Mouse (Mus musculus) 3134 (cell line): Measurements from ENCODE around the gene Nfkb2.

Experiments used
- DNase-seq: peaks from one replicate; pipeline ENCODE4 v3.0.0-alpha.2; 2011; ENCODE audit warnings: low spot score; ENCODE audit not compliant: insufficient read length; ENCODE audit errors: extremely low read depth

Nfkb2 gene

DNA sequence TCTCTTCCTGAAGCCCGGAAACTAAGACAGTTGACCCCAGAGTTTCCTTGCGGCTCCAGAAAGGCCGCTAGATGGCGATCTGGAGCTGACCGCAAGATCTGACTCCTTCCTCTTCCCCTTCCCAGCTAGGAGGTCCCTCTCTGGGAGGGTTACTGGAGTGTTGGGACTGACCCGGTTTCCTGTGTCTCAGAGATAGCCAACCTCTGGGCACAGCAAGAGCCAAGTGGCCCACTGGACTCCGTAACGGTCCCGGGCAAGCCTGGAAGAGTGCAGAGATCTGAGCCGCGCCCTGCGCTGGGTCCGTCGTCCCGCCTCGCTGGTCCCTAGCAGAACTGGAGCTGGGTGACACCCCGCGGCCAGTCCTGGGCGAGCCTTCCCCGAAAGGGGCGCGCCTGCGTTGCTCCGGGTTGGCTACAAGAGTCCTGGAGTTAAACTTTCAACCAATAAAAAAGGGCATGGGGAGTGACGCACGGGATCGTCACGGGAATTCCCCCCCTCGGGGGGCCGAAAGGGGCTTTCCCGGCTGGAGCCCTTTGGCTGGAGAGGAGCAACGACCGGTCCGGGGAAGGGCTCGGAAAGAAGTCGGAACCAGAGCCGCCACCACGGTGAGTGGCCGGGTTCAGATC is at the start of gene Nfkb2:
Gene Nfkb2 (plus strand): TSS at position 105 of the 626 bp plus-strand sequence.
- peak; percentile 99 for DNase-seq

DNA sequence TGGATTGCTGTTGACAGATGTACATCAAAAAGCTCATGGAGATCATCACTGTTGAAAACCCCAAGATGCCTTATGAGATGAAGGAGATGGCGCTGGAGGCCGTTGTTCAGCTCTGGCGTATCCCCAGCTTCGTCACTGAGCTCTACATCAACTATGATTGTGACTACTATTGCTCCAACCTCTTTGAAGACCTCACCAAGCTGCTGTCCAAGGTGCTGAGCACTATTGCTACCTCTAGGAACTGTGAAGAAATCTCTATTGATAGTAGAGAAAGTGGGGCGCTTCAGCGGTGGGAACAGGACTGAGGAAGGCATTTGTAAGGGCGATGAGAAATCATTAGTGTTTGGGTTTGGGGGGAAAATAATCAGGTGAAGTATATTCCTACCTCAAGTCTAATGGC is 39.4 kb upstream of the Nfkb2 start:
- DNase-seq, result no peak

- no peak for DNase-seq
Measured at GRCm38 (mm10) chr19:46275307-46275706, 28.8 kb upstream of the Nfkb2 start.

GRCm38 (mm10) chr19:46282081-46282849 is 21.9 kb upstream of the Nfkb2 start:
- DNase-seq, result no peak

GRCm38 (mm10) chr19:46284686-46285085 is 19.4 kb upstream of the Nfkb2 start:
- no peak for DNase-seq

DNA sequence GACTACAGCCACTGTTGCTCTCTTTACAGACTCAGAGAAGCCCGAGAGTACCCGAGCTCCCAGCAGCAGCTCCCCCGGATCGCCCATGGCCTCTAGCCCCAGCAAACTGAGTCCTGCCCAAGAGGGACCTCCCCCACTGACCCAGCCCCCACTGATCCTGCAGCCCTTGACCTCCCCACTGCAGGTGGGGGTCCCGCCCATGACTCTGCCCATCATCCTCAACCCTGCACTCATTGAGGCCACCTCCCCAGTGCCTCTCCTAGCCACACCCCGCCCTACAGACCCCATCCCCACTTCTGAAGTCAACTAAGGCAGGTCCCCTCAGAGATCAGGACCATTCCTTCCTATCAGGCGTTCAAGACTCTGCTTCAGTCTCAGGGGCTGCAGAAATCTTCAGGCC is 18.5 kb upstream of the Nfkb2 start:
- DNase-seq, result no peak

GRCm38 (mm10) chr19:46286047-46286446 is 18.1 kb upstream of the Nfkb2 start:
- no peak for DNase-seq

GRCm38 (mm10) chr19:46286926-46287325 is 17.2 kb upstream of the Nfkb2 start:
- DNase-seq, result no peak

- no peak for DNase-seq
Measured at GRCm38 (mm10) chr19:46287566-46287965, 16.6 kb upstream of the Nfkb2 start.

GRCm38 (mm10) chr19:46290535-46291105 is 13.5 kb upstream of the Nfkb2 start:
- no peak for DNase-seq

- no peak for DNase-seq
Measured at GRCm38 (mm10) chr19:46296938-46297337, 7.2 kb upstream of the Nfkb2 start.

DNA sequence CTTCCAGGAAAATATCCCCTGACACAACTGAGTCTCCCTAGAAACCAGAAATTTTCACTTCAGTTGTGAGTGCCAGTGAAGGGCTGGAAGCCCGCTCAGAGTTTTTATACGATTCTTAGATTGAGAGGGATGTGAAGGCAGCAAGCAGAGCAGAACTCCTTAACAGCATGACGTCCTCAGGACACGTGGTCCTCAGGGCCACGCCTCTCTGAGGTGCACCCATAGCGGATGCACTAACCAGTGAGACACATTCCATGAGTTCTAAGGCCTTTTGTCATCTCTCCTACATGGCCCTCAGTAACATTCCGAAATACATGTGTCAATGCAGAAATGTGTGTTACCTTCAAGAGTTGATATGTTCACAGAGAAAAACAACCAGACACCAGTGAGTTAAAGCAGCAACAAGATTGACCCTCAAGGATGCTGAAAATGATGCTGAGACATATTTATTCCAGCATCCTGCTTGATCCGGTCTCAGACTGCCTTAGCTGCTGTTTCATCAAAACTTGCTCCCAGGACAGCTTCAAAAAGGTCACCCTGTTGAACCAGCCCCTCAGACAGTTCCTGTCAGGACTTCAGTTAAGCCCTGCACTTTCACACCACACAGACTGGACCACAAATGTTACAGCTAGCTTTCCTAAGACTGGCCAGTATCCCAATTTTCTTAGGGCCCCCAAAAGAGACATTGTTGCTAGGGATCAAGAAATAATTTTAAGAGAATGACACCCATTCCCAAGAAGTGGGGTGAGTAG is 3.6 kb upstream of the Nfkb2 start:
- DNase-seq, result no peak

- DNase-seq, result no peak
Measured at GRCm38 (mm10) chr19:46302551-46302950, 1.6 kb upstream of the Nfkb2 start.

- no peak for DNase-seq
Measured at GRCm38 (mm10) chr19:46303251-46304215, 587 bp upstream of the Nfkb2 start.

DNA sequence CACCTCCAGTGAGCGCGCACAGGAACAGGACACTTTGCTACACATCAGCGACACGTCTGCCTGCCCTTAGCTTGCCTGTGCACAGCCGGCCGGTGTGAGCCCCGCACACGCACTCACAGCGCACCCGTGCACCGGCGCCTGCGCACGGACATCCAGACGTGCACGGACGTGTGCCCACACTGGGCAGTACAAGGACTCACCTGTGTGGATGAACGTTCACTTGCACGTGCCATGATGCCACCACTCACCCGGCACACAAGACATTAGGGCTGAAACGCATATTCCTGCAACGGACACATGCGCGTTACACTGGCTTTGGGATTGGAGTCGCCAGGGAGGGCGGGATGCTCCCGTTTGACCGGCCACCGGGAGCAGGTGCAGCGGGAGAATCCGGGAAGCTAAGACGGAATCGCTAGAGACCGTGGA is 801 bp downstream of the Nfkb2 start:
- DNase-seq, result no peak

DNA sequence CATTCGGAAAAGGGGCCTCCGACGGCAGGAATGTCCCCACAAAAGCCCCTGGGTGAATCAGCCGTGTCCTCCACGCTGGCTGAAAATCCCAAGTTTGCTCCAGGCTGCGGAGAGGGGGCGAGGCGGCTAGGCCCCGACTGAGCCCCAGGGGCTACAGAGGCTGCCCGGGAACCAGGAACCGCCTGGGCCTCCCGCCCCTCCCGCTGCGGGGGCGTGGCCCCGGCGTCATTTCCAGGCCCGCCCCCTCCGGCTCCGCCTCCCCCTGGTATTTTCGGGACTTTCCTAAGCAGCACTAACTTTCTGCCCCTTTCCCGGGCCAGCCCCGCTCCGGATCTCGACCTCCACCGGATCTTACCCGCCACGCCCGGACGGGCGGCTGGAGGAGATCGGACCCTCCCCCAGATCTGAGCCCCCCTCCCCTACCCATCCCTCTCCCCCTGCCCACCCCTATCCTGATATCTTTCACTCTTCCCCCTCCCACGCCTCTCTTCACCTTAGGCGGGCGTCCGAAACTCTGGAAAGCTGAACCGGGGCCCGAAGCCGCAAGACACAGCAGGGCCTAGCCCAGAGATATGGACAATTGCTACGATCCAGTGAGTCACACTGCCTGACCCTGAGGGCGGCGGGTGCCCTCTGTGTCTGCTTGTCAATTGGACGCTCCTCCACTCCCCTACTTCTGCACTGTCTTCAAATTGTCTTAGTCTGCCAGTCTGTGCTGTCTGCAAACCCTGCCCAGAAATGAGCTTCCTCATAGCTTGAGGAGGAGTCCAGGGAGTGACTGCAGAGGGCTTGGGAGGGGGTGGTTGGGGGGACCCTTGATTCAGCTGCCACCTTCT is 1.5 kb downstream of the Nfkb2 start:
- DNase-seq, result peak; percentile 96

DNA sequence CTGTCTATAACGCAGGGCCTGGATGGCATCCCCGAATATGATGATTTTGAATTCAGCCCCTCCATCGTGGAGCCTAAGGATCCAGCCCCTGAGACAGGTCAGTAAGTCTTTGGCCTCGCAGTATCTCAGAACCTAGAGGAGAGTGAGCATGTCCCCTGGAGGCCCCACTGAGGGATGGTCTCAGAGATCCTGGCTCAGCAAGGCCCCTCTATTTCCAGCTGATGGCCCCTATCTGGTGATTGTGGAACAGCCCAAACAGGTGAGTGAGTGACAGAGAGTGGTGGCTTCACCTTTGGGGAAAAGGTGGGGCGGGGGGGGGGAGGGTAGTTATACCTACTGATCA is 2.1 kb downstream of the Nfkb2 start:
- DNase-seq, result no peak

GRCm38 (mm10) chr19:46306751-46307289 is 2.7 kb downstream of the Nfkb2 start:
- no peak for DNase-seq

DNA sequence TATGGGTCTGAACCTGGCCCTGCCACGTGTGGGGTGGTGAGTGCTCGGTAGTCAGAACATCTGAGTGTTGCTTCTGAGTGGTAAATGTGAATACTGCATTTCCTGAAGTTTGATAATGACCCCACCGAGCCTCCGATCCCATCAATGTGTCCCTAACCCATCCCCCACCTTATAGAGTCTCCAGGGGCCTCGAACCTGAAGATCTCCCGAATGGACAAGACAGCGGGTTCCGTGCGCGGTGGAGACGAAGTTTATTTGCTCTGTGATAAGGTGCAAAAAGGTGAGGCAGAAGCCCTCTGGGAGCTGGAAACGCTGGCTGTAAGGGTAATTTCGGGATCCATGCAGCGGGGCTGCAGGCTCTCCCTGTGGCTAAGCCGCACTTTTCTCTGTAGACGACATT is 3.7 kb downstream of the Nfkb2 start:
- no peak for DNase-seq
